Mouse (Mus musculus) cerebellum, adult 2 months (tissue): ENCODE measurements around the gene Aox1. TPM values are rescaled to one million over a fixed set of nuclear protein-coding genes. Genes with fewer than 3 reads are reported as not detected.

ENCODE experiments used
- DNase-seq, 2 experiments: peaks; one replicate each; pipeline ENCODE4 v3.0.0; 2021
- H3K27ac ChIP-seq: fragments of 200-500 bp; 2 replicates; pipeline ENCODE4 v1.5.1; 2012; ENCODE audit warnings: low read length, control low read depth, inconsistent platforms; ENCODE audit not compliant: insufficient read depth
- H3K27me3 ChIP-seq: fragments of 200-500 bp; 2 replicates; pipeline ENCODE4 v1.6.1; 2012; ENCODE audit warnings: inconsistent platforms, mild to moderate bottlenecking, low read length, moderate library complexity; ENCODE audit not compliant: control insufficient read depth, insufficient read depth
- H3K4me1 ChIP-seq: fragments of 200-500 bp; 2 replicates; pipeline ENCODE4 v1.6.1; 2011; ENCODE audit warnings: low read length; ENCODE audit not compliant: control insufficient read depth, insufficient read depth
- H3K4me3 ChIP-seq: fragments of 200-500 bp; replicated peaks from 2 replicates; pipeline ENCODE3; 2011; ENCODE audit warnings: mild to moderate bottlenecking, low read depth, low read length, control low read depth; ENCODE audit not compliant: insufficient read depth
- CTCF ChIP-seq: fragments of 200-500 bp; IDR thresholded peaks from 2 replicates; pipeline ENCODE4 v1.5.1; 2011; ENCODE audit warnings: low read depth, mild to moderate bottlenecking, control low read depth, low read length, moderate library complexity, borderline replicate concordance; ENCODE audit not compliant: insufficient read depth
- POLR2A ChIP-seq: fragments of 200-500 bp; IDR thresholded peaks from 2 replicates; pipeline ENCODE4 v1.6.1; 2011; ENCODE audit warnings: low read length, control low read depth, borderline replicate concordance; ENCODE audit not compliant: insufficient read depth
- WGBS: fragments of 180-500 bp; shearing (Covaris S2); methylation state at CpG from one replicate; pipeline ENCODE4 v1.1.7; 2018; 5-methylcytosine and 5-hydroxymethylcytosine counted together
- polyA plus RNA-seq: library from polyadenylated mRNA; depleted of rRNA; stranded (reverse); fragments of >200 nt; gene quantifications from 2 replicates; pipeline ENCODE4 v1.2.3, GENCODE M21; 2012

Aox1 gene
- polyA plus RNA-seq, 1 experiment: 5.1 TPM

DNA sequence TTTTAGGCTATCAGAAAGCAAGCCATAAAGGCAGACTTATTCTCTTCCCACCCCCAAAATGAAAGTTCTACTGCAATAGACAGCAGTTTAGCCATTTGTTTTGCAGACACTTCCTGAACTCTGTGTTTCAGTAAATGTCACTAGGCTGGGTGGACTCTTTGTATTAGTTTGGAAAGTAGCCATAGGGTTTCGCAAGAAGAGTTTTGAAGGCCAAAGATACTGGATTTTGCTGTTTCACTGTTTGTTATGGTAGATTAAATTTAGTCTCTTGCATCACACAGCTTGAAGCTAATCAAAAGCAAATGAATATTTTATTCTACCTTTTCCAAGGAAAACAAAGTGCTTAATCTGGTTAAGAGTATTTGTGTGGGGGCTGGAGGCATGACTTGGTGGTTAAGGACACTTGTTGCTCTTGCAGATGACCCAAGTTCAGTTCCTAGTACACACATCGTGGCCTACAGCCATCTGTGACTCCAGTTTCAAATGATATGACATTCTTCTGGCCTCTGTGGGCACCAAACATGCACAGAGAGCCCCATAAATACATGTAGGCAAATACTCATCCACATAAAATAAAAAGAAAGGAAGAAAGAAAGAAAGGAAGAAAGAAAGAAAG lies 71.9 kb downstream of the Aox1 start:
- H3K27ac ChIP-seq: no peak overlapping the region
- DNase-seq: no peak
- H3K4me3 ChIP-seq: no peak overlapping the region
- 57% methylated on average over 2 of the region's 2 CpGs for WGBS
- no peaks in the 10 kb centered on the region for H3K4me1 ChIP-seq
- TF ChIP-seq CTCF (no peak), POLR2A (no peak)
- H3K27me3 ChIP-seq: no peaks in the 10 kb centered on the region

DNA sequence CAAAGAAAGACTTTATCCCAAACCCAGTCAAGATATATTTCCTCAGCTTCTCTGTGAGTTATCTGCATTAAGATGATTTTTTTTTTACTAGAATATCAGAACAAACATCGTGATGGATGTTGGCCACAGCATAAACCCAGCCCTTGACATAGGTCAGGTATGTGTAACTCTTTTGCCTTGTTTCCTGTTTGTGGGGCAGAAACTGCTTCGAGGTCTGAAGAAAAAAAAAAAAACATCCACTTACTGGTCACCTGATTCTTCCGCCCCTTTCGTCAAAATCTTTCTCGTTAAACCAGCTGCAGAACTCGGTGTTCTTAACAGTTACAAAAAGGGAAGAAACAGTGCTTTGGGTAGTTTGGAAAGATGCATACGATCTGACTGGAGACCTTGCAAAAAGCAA lies 72.8 kb downstream of the Aox1 start:
- TF ChIP-seq CTCF (no peak), POLR2A (no peak)
- 84% methylated on average over 7 of the region's 7 CpGs for WGBS
- H3K4me1 ChIP-seq: no peaks in the 10 kb centered on the region
- H3K4me3 ChIP-seq: no peak overlapping the region
- no peak for DNase-seq
- H3K27me3 ChIP-seq: no peaks in the 10 kb centered on the region
- H3K27ac ChIP-seq: no peak overlapping the region

DNA sequence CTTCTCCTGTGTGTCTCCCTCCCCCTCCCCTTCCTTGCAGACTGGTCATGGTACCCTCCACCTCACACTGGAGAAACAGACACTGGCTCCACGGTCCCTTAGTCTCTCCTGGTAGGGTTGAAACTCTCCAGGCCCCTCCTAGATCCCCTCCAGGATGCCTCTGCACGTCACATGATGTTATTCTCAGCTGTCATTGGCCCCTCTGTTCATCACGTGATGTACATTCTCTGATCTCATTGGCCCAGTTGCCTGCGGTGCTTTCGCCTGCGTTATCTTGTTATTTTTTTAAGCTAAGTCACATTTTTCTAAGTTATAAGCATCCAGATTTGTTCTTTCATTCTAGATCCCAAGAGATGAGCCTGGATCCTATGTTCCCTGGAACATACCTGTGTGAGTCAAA lies 76.0 kb downstream of the Aox1 start:
- no peaks in the 10 kb centered on the region for H3K4me1 ChIP-seq
- WGBS: 89% methylated on average over 6 of the region's 6 CpGs
- TF ChIP-seq CTCF: no peak
- TF ChIP-seq POLR2A: no peak
- no peak for DNase-seq
- no peaks in the 10 kb centered on the region for H3K27me3 ChIP-seq
- H3K27ac ChIP-seq: no peak overlapping the region
- no peak overlapping the region for H3K4me3 ChIP-seq

DNA sequence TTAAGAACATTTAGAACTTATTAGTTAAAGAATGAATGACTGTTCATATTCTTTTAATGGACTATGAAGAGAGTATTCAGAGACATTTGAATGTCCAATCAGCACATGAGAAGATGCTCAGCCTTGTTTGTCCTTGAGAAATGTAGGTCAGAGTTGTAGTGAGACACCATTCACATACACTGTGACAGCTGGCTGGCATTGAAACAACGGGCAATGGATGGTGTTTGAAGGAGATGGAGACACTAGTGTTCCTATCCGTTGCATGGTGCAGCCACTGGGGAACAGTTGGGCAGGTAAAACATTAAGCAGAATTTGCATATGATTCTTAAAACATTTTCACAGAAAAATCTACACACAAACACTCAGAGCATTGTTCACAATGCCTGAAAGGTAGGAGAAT lies 77.3 kb downstream of the Aox1 start:
- Histone ChIP-seq H3K27ac (no peak overlapping the region), H3K4me1 (no peaks in the 10 kb centered on the region), H3K27me3 (no peaks in the 10 kb centered on the region), H3K4me3 (no peak overlapping the region)
- TF ChIP-seq CTCF (no peak), POLR2A (no peak)
- 65% methylated on average over 2 of the region's 2 CpGs for WGBS
- no peak for DNase-seq

DNA sequence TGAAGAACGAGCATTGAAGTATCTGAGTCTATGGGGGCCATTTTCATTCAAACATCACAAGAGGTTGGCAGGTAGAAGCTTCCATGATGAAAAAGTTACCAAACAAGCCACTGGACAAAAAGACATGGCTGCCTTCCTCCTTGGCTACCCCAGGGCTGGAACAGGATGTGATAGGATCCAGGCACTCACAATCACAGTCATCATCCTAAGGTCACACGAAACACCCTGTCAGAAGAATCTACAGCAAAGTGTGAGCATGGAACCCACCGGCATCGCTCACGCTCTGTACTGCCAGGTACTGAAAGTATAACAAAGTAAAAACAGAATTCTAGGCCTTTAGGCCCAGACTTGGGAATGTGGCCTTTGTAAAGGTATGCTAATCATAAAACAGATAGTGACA lies 80.5 kb downstream of the Aox1 start:
- 91% methylated on average over 5 of the region's 5 CpGs for WGBS

DNA sequence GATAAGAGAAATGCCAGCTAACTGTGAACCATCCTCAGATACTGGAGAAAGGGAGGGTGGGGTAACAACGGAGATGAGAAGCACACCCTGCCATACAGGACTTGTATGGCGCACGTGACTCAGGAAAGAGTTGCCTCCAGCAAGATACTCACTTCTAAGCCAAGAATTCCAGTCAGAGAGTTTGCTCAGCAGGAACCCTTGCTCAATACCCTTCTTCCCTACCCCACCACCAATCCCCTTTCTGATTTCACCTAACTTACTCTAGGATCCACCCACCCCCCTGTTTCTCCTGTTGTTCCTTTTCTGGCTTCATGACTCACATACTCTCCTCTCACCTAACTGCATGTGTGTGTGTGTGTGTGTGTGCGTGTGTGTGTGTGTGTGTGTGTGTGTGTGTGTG lies 81.6 kb downstream of the Aox1 start:
- Histone ChIP-seq H3K27me3 (no peaks in the 10 kb centered on the region), H3K4me1 (no peaks in the 10 kb centered on the region), H3K27ac (no peak overlapping the region), H3K4me3 (no peak overlapping the region)
- WGBS: 83% methylated on average over 4 of the region's 4 CpGs
- TF ChIP-seq CTCF: no peak
- no peak for TF ChIP-seq POLR2A
- DNase-seq: no peak

More for the DNA sequence above, 80.5 kb downstream of the Aox1 start:
- no peak for DNase-seq
- Histone ChIP-seq H3K27ac (no peak overlapping the region), H3K27me3 (no peaks in the 10 kb centered on the region), H3K4me1 (no peaks in the 10 kb centered on the region), H3K4me3 (no peak overlapping the region)
- TF ChIP-seq CTCF (no peak), POLR2A (no peak)

DNA sequence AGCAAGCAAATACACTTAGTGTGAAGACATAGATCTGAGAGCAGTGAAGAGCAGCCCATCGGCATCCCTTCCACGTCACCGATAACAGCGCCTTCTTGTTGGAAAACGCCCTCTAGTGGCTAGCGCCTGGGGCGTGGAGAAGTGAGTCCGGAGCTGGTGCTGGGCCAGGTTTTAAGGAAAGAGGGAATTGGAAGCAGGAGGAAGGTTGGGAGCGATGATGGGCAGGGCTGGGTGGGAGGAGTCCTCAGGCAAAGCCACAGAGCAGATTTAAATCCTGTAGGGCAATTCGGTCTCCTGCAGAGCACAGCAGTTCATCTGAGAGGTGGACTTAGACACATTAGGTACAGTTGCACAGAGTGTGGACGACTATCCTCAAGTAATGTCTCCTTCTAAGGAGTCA lies 83.1 kb downstream of the Aox1 start, which contains the start of gene Aox3:
TSS of gene Aox3 (plus strand) at position 251 of the 400 bp plus-strand sequence.
- no peaks in the 10 kb centered on the region for H3K4me1 ChIP-seq
- DNase-seq: peak; percentile 78 to 80
- H3K27me3 ChIP-seq: no peaks in the 10 kb centered on the region
- peak; percentile 82 for TF ChIP-seq CTCF
- no peak for TF ChIP-seq POLR2A
- H3K4me3 ChIP-seq: peak within 1 kb of the TSS; percentile 42
- H3K27ac ChIP-seq: no peak within 1 kb of the TSS
- WGBS: 5% methylated on average over 11 of the region's 11 CpGs

DNA sequence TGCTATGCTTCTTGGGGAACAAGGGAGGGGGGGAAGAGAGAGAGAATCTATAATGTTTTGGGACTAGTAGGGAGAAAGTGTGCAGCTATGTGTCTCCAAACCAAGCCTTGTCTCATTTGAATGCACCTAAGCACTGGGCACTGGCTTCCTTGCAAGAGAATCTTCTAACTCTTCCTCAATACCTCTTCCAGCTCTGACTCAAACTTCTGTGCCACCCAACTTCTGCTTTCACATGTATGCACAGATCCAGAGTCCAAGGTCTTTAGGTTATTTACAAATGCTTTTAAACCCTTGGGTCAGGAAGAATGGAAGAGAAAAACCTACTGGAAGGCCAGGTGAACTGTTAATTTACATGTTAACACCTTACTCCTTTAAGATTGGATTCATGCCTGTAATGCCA lies 83.7 kb downstream of the Aox1 start:
- no peaks in the 10 kb centered on the region for H3K27me3 ChIP-seq
- H3K4me3 ChIP-seq: no peak overlapping the region
- TF ChIP-seq POLR2A (no peak), CTCF (no peak)
- no peak overlapping the region for H3K27ac ChIP-seq
- no peaks in the 10 kb centered on the region for H3K4me1 ChIP-seq
- DNase-seq: no peak

DNA sequence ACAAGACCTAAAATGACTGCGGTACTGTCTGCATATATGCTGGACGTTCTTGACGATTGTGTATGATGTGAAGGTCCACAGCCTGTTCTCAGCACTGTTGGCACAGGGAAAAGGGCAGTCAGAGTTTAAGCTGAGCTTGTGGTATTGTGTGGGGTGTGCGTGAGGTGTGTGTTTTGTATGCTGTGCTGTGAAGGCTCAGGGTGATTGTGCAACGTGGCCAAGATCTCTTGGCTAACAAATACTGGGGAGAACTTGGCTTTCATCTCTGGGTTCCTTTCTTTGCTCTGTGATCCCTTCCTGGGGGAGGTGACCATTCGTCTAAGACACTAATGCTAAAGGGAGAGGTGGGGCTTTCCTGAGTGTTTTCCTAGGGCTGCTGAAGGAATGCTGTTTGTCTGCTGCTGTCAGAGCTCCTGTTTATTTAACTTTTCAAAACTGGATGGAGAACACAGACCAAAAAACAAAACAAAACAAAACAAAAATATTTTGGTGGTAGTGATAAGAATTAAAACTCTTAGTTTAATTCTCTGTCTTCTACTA lies 84.4 kb downstream of the Aox1 start:
- WGBS: 72% methylated on average over 6 of the region's 6 CpGs
- H3K4me1 ChIP-seq: no peaks in the 10 kb centered on the region
- no peak overlapping the region for H3K4me3 ChIP-seq
- TF ChIP-seq POLR2A: no peak
- no peak for TF ChIP-seq CTCF
- no peak for DNase-seq
- no peaks in the 10 kb centered on the region for H3K27me3 ChIP-seq
- no peak overlapping the region for H3K27ac ChIP-seq
